Mouse (Mus musculus) layer of hippocampus, adult 8-10 months (tissue): Measurements from ENCODE around the gene Cdc42bpa. TPM values are rescaled to one million over a fixed set of nuclear protein-coding genes. Genes with fewer than 3 reads are reported as not detected.
A peak's percentile ranks its signal among the peaks of the same experiment; 100 is the strongest.

ENCODE experiments used
- DNase-seq, 2 experiments: peaks; one replicate each; pipeline ENCODE4 v3.0.0; 2022; ENCODE audit warnings: low spot score in 2 of 2
- total RNA-seq, 4 experiments: library from RNA; stranded (reverse); gene quantifications; 2 replicates each; pipeline ENCODE4 v1.2.4; 2022

The Cdc42bpa gene
- total RNA-seq: 100 to 1,000 TPM; 204 to 259 (median 236) TPM

- DNase-seq: peak; percentile 47 to 63
Measured at GRCm38 (mm10) chr1:179959721-179960542, at the start of gene Cdc42bpa. Cdc42bpa (plus strand) TSS chr1:179960472.

DNA sequence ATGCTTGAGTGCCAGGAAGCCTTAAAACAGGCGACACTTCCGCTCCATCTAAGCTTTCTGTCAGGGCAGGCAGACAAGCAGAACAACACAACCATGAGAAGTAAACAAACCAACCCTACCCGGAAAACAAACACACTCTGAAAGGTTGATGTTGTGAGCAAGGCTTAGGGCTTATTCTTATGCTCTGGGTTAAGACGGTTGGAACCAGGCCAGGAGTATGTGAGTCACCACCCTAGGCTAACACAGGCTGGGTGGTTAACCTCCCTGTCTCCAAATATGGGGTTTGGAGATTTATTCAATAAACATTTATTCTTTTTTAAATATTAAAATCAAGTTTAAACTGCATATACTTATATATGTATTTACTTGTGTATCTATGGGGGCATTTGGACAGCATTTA, 46.8 kb upstream of the Cdc42bpa start:
- no peak for DNase-seq

GRCm38 (mm10) chr1:179917036-179917435, 43.2 kb upstream of the Cdc42bpa start:
- DNase-seq: no peak

DNA sequence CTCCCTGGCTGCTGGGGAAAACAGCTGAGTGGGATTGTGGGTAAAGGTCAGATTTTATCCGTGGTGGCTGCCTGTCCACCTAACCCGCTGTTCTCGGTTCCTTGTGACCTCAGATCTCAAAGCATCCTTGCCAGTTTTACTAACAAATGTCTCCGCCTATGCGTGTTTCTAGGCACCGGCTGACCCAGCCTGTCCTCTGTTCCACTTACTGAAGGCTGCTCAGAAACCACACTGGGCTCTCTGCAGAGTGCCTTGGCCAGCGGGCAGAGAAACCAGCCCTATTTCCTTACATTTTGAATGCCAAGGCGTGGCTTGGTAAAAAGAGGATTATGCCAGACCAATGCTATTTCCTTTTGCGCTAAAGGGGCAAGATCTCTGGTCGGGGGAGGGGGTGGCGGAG, 42.8 kb upstream of the Cdc42bpa start:
- DNase-seq: no peak

- no peak for DNase-seq
Measured at GRCm38 (mm10) chr1:179919656-179920436, 40.4 kb upstream of the Cdc42bpa start.

- no peak for DNase-seq
Measured at GRCm38 (mm10) chr1:179923661-179924405, 36.4 kb upstream of the Cdc42bpa start.

DNA sequence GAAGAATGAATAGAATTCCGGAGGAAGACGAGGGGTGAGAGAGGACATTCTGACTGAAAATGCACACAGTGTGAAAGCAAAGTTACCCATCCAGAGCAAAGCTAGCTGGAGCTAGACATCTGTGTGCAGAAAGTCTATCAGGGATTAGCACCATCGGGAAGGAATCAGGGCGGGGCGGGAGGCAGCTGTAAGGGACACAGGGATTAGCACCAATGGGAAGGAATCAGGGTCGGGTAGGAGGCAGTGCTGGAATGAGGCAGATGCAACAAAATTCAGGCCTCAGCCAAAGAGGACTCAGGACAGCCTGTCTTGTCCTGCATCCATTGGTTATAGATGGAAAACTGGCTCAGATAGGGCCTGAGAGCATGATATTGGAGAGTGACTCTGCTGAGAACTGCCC, 34.0 kb upstream of the Cdc42bpa start:
- DNase-seq: no peak

GRCm38 (mm10) chr1:179927102-179927501, 33.2 kb upstream of the Cdc42bpa start:
- no peak for DNase-seq

DNA sequence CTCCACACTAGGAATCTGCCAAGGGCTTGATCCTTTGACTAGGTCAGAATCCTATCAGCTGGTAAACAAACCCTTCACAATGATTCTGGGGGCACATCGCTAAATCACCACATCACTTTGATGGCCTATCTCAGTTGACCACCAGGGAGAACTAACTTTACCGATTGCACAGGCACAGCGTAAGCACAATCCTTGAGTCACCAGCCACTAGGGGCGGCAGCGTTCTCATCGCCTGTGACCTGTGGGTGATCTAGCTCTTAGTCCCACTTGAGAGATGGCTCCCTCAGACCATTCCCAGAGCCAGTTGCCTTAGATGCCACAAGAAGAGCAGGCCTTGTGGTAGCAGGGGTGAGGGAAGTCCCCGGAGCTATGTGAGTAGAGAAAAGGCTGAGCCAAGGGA, 31.4 kb upstream of the Cdc42bpa start:
- DNase-seq: no peak

DNA sequence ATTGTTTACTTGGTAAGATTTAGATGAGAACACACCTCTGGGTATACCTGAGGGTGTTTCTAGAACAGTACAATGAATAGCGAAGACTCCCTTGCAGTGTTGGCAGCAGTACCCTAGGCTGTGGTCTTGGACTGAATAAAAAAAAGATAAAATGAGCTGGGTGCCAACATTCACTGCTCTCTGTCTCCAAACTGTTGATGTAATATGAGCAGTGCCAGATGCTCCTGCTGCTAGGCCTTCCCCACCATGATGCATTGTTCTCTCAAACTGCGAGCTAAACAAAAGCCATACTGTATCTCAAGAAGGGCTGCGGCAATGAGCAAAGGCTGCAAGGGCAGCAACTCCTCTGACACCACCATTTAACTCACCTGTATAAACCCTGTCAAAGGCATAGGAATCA, 29.0 kb upstream of the Cdc42bpa start:
- peak; percentile 26 to 55 for DNase-seq

DNA sequence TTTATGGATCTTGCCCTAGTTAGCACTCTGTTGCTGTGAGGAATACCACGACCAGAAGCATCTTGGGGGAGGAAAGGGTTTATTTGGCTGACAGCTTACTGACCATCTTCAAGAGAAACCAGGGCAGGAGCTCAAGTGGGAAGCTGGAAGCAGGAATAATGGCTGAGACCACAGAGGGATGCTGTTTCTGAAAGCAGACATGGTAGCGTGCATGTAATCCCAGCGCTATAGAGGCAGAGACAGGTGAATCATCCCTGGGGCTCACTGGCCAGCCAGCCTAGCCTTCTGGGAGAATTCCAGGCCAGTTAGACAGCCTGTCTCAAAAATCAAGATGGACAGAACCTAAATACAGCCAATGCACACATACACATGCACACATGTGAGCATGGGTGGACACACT, 26.2 kb upstream of the Cdc42bpa start:
- DNase-seq: no peak

DNA sequence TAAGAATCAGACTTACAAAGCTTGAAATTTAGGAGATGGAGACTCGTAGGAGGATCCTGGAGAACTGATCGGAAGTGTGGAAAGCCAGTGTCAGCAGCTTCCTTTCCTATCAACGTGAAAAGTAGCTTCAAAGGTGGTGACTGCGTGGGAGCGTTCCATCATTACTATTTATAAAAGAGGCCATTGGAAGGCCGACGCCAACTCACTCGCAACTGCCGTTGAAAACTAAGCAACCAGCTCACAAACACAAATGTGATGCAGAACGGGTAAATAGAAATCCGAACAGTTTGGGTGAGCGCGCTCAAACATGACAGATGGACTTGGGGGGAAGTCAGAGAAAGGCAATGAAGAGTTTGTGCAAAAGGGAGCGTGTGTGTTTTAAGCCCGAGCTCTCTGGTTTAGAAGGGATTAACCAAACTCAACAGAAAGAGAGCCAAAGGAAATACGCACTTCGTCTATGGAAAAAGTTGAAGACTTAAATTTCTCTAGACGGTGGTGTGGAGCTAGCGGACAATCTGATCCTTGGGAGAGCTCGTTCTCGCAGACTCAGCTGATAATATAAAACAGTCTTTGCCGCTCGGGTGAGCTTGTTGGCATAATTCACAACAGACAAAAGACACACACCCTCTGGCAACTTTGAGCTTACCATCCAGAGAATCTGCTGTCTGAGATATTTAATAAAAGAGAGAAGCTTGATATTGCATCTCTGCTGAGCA, 20.0 kb upstream of the Cdc42bpa start:
- DNase-seq: peak; percentile 59 to 69

DNA sequence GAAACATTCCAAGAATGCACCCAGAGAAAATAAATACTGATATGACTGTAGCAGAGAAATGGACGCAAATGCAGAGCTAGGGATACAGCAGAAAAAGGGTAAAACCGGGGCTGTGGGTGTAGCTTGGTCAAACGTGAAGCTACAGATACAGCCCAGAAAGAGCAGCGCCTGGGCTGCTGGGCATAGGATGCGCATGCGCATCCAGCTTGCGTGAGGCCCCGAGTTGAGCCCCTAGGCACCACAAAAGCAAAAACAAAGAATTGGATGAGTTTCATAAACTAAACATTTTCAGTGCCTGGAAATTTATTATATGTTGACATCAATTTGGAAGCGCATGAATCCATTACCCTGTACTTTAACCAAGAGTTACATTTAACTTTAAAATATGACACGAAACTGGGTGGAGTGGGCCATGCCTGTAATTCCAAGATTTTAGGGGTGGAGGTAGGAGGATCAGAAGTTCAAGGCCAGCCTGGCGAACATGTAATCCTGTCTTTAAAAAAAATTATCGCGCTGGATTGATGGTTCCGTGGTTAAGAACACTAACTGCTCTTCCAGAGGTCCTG, 19.4 kb upstream of the Cdc42bpa start:
- no peak for DNase-seq

GRCm38 (mm10) chr1:179945017-179945416, 15.3 kb upstream of the Cdc42bpa start:
- no peak for DNase-seq

GRCm38 (mm10) chr1:179946616-179947015, 13.7 kb upstream of the Cdc42bpa start:
- DNase-seq: no peak

GRCm38 (mm10) chr1:179947653-179948052, 12.6 kb upstream of the Cdc42bpa start:
- DNase-seq: no peak

DNA sequence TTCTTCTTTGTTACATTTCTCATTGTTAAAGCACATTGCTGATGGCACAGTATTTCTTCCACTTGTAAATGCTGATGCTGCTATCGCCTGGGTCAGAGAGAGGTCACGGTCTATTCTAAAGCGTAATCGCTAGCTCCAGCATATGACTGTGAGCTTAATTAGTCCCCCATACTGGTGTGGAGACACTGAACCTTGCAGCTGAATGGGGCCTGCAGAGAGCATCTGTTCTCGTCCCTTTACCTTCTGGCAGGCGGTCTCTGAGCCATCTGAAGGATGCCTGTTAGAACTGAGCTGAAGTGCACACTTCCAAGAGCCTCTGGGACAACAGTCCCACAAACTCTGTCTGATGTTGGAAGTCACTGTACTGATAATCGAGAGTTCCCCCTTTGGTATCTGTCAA, 8.7 kb upstream of the Cdc42bpa start:
- DNase-seq: no peak

DNA sequence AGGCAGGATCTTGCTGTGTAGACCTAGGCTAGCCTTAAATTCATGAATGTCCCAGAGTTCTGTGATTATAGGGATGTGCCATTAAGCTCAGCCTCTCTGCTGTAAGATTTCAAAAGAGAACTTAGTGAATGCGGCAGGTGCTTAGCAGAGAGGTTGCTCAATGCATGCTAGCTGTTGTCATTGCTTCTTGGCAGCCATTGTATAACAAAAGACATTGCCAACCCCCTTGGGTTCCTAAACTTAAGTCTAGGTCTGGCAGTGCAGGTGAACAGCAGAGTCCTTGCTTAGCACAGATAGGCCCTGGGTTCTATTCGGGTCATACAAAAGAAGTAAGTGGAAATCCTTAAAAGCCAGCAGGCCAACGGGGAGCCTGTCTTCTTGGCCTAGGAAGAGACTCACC, 7.0 kb upstream of the Cdc42bpa start:
- no peak for DNase-seq

- no peak for DNase-seq
Measured at GRCm38 (mm10) chr1:179957431-179957830, 2.8 kb upstream of the Cdc42bpa start.

GRCm38 (mm10) chr1:179958871-179959720, 1.2 kb upstream of the Cdc42bpa start:
- DNase-seq: peak in 1 of 2 experiments; percentile 29
